Comparison of ENCODE assay signal across 13 mouse cellular contexts in genomic region chr1:40619093-40619492, GRCm38 (mm10). TPM values are rescaled to one million over a fixed set of nuclear protein-coding genes. Genes with fewer than 3 reads are reported as not detected.
DNase-seq lines count a peak whose midpoint lies in the region; ATAC-seq and TF ChIP-seq lines count a peak whose summit lies in the region.
"Had no signal": no experiment of that assay in that cellular context is flagged by ENCODE, and none has a peak within 500 bp of the region (broad histone marks: within the 10 kb centered on the region; RNA-seq: fewer than 3 reads in every experiment).

No protein-coding gene starts in this region.

- WGBS in lung, postnatal 0 days, result 74% methylated on average over 5 of the region's 5 CpGs

- no peak overlapping the region for H3K4me3 ChIP-seq in gastrocnemius, adult 2 months
- H3K4me3 ChIP-seq in lung, postnatal 0 days (ENCODE audit: low read depth, low read length), result no peak overlapping the region
- H3K4me3 ChIP-seq: embryonic facial prominence, embryonic 12.5 days; neural tube, embryonic 13.5 days had no signal

- intact Hi-C loops in gastrocnemius, adult 2 months (cut with DNase I), result no loop called here

- no peak overlapping the region for H3K27ac ChIP-seq in gastrocnemius, adult 2 months
- no peak overlapping the region for H3K27ac ChIP-seq in lung, postnatal 0 days (ENCODE audit: low read length)
- H3K27ac ChIP-seq: embryonic facial prominence, embryonic 12.5 days; neural tube, embryonic 13.5 days had no signal

- H3K27me3 ChIP-seq in lung, postnatal 0 days (replicated peaks; ENCODE audit: insufficient read depth, low read length), result no peaks in the 10 kb centered on the region
- H3K27me3 ChIP-seq: embryonic facial prominence, embryonic 12.5 days; neural tube, embryonic 13.5 days had no signal

- H3K4me2 ChIP-seq in lung, postnatal 0 days (replicated peaks; ENCODE audit: low read depth, low read length), result no peak overlapping the region
- H3K4me2 ChIP-seq: embryonic facial prominence, embryonic 12.5 days; neural tube, embryonic 13.5 days had no signal

- no peak for TF ChIP-seq EP300 in lung, postnatal 0 days (IDR thresholded peaks at IDR 0.05)

- H3K36me3 ChIP-seq in lung, postnatal 0 days (ENCODE audit: insufficient read depth, low read length), result no peaks in the 10 kb centered on the region
- H3K36me3 ChIP-seq: embryonic facial prominence, embryonic 12.5 days; neural tube, embryonic 13.5 days had no signal

- TF ChIP-seq CTCF in gastrocnemius, adult 2 months (IDR thresholded peaks at IDR 0.05), result peak; percentile 37
- peak; percentile 52 for TF ChIP-seq CTCF in lung, postnatal 0 days (IDR thresholded peaks at IDR 0.05)

- H3K4me1 ChIP-seq in lung, postnatal 0 days (ENCODE audit: insufficient read depth, low read depth, low read length), result no peaks in the 10 kb centered on the region
- H3K4me1 ChIP-seq: embryonic facial prominence, embryonic 12.5 days; neural tube, embryonic 13.5 days had no signal

- ATAC-seq in lung, postnatal 0 days, result no peak
- ATAC-seq: CD4-positive, CD25-positive, alpha-beta regulatory T cell, adult 4 months had no signal

- H3K9ac ChIP-seq in lung, postnatal 0 days (replicated peaks; ENCODE audit: low read depth), result no peak overlapping the region
- H3K9ac ChIP-seq: embryonic facial prominence, embryonic 12.5 days; neural tube, embryonic 13.5 days had no signal

- DNase-seq in gastrocnemius, adult 2 months, result no peak
- DNase-seq in gastrocnemius, adult 8-10 months (ENCODE audit: low spot score in 2 of 2), result no peak
- DNase-seq in lung, postnatal 0 days (ENCODE audit: low spot score), result no peak
- DNase-seq in lung, postnatal 14 days, result no peak
- peak; percentile 36 for DNase-seq in NIH3T3 (ENCODE audit: low read depth)
- DNase-seq in kidney, postnatal 10 days, result peak; percentile 35
- DNase-seq in adrenal gland, adult 2 months, result no peak
- no peak for DNase-seq in layer of hippocampus, adult 9-11 months
- DNase-seq: adrenal gland, adult 8-10 months; lung, adult 2 months had no signal

- H3K9me3 ChIP-seq in lung, postnatal 0 days (ENCODE audit: low read length), result no peaks in the 10 kb centered on the region
- H3K9me3 ChIP-seq: embryonic facial prominence, embryonic 12.5 days; neural tube, embryonic 13.5 days had no signal

RNA-seq across cellular contexts. Expression of gene Slc9a4, which starts 39.2 kb away (rescaled TPM):
- under 1 TPM; 0.64 to 0.97 TPM for total RNA-seq in gastrocnemius, adult 2 months (2021)
- under 1 TPM; 0.12 to 0.82 (median 0.57) TPM for total RNA-seq in gastrocnemius, adult 8-10 months (2022)
- polyA plus RNA-seq in lung, postnatal 0 days (2015; fragmentation: Nextera tagmentation; extraction: Ambion mirVana), result 0.02 and 0.18 TPM in 2 replicates
- total RNA-seq in adrenal gland, adult 2 months (2021), result not detected
- not detected in 2 replicates for polyA plus RNA-seq in adrenal gland, adult 2 months (2012; rRNA removed)
- total RNA-seq: adrenal gland, adult 8-10 months had no signal
- polyA plus RNA-seq: CD4-positive, CD25-positive, alpha-beta regulatory T cell, adult 4 months; embryonic facial prominence, embryonic 12.5 days had no signal

Comparison
In these comparisons a context has a peak if more than half of its experiments do, and no peak if none do; other contexts are left out.
1. DNase-seq: peak in NIH3T3 (single experiment) and kidney, postnatal 10 days (single experiment); none in gastrocnemius, adult 2 months (single experiment), gastrocnemius, adult 8-10 months (0 of 2), lung, postnatal 0 days (single experiment), lung, postnatal 14 days (single experiment), adrenal gland, adult 2 months (single experiment) and layer of hippocampus, adult 9-11 months (single experiment).